Mouse (Mus musculus) lung, adult 2 months (tissue): Measurements from ENCODE around the gene Rhoq.

Experiments
- CTCF ChIP-seq: fragments of 200-500 bp; IDR thresholded peaks from 2 replicates; pipeline ENCODE4 v1.5.1; 2011; ENCODE audit warnings: mild to moderate bottlenecking, low read length, control low read depth; ENCODE audit not compliant: insufficient read depth
- POLR2A ChIP-seq: fragments of 200-500 bp; IDR thresholded peaks from 2 replicates; pipeline ENCODE4 v1.6.1; 2011; ENCODE audit warnings: low read depth, mild to moderate bottlenecking, control low read depth, low read length, borderline replicate concordance; ENCODE audit errors: extremely low read depth

GRCm38 (mm10) chr17:86962894-86963585 lies at the start of gene Rhoq:
- no peak for TF ChIP-seq CTCF
- TF ChIP-seq POLR2A: peak; percentile 58; the same call in 1 of the 2 replicates
